8 mouse cellular contexts compared by ENCODE assay signal in genomic region chr14:57827284-57827683, GRCm38 (mm10). TPM values are rescaled to one million over a fixed set of nuclear protein-coding genes. Genes with fewer than 3 reads are reported as not detected.
A peak's percentile ranks its signal among the peaks of the same experiment; 100 is the strongest.
DNase-seq lines count a peak whose midpoint lies in the region; ATAC-seq lines count a peak whose summit lies in the region.

No protein-coding gene starts in this region.

- H3K4me2 ChIP-seq in lung, embryonic 16.5 days (ENCODE audit: low read depth, low read length): peak overlapping the region; percentile 71
- peak overlapping the region; percentile 63 for H3K4me2 ChIP-seq in embryonic facial prominence, embryonic 14.5 days (ENCODE audit: low read depth, low read length)
- H3K4me2 ChIP-seq in limb, embryonic 13.5 days (replicated peaks): peak overlapping the region; percentile 82
- H3K4me2 ChIP-seq in stomach, embryonic 14.5 days (replicated peaks; ENCODE audit: low read depth, low read length): peak overlapping the region; percentile 72

- no peaks in the 10 kb centered on the region for H3K27me3 ChIP-seq in lung, embryonic 16.5 days (ENCODE audit: control insufficient read depth, insufficient read depth, low read depth, low read length)
- H3K27me3 ChIP-seq in embryonic facial prominence, embryonic 14.5 days (replicated peaks; ENCODE audit: control insufficient read depth, insufficient read depth, low read length): no peaks in the 10 kb centered on the region
- no peaks in the 10 kb centered on the region for H3K27me3 ChIP-seq in limb, embryonic 13.5 days
- no peaks in the 10 kb centered on the region for H3K27me3 ChIP-seq in stomach, embryonic 14.5 days (ENCODE audit: control insufficient read depth, insufficient read depth, low read length)

- DNase-seq in lung, postnatal 36 days: no peak
- DNase-seq in embryonic facial prominence, embryonic 14.5 days (ENCODE audit: low spot score): no peak
- DNase-seq in T-cell, adult 2 months (ENCODE audit: low spot score): no peak
- no peak for DNase-seq in cerebellum, adult 9-11 months
- no peak for DNase-seq in adrenal gland, postnatal 4 days (ENCODE audit: low spot score in 2 of 2)

- H3K9ac ChIP-seq in lung, embryonic 16.5 days (ENCODE audit: low read length): peak overlapping the region; percentile 91
- peak overlapping the region; percentile 89 for H3K9ac ChIP-seq in embryonic facial prominence, embryonic 14.5 days (ENCODE audit: low read depth, low read length)
- H3K9ac ChIP-seq in limb, embryonic 13.5 days: peak overlapping the region; percentile 92
- peak overlapping the region; percentile 81; the same call in 1 of the 2 replicates for H3K9ac ChIP-seq in stomach, embryonic 14.5 days (replicated peaks; ENCODE audit: low read depth, low read length)

- peak overlapping the region; percentile 76 for H3K4me3 ChIP-seq in lung, embryonic 16.5 days (ENCODE audit: low read length)
- H3K4me3 ChIP-seq in embryonic facial prominence, embryonic 14.5 days (ENCODE audit: low read depth, low read length): peak overlapping the region; percentile 70
- H3K4me3 ChIP-seq in limb, embryonic 13.5 days: peak overlapping the region; percentile 84
- peak overlapping the region; percentile 81 for H3K4me3 ChIP-seq in stomach, embryonic 14.5 days (ENCODE audit: low read depth, low read length)

- no peak overlapping the region for H3K27ac ChIP-seq in lung, embryonic 16.5 days (ENCODE audit: low read length)
- H3K27ac ChIP-seq in embryonic facial prominence, embryonic 14.5 days (replicated peaks; ENCODE audit: low read depth, low read length): no peak overlapping the region
- no peak overlapping the region for H3K27ac ChIP-seq in limb, embryonic 13.5 days
- no peak overlapping the region for H3K27ac ChIP-seq in stomach, embryonic 14.5 days (ENCODE audit: low read length)

- H3K4me1 ChIP-seq in lung, embryonic 16.5 days (replicated peaks; ENCODE audit: control insufficient read depth, insufficient read depth, low read length): peaks cover 13% of the 10 kb centered on the region
- peaks cover 9% of the 10 kb centered on the region for H3K4me1 ChIP-seq in embryonic facial prominence, embryonic 14.5 days (ENCODE audit: control insufficient read depth, insufficient read depth, low read length)
- H3K4me1 ChIP-seq in limb, embryonic 13.5 days: peaks cover 22% of the 10 kb centered on the region
- peaks cover 17% of the 10 kb centered on the region for H3K4me1 ChIP-seq in stomach, embryonic 14.5 days (ENCODE audit: control insufficient read depth, insufficient read depth, low read length)

- no peak for ATAC-seq in lung, embryonic 16.5 days (ENCODE audit: low read depth)
- no peak for ATAC-seq in embryonic facial prominence, embryonic 14.5 days (ENCODE audit: low read depth)
- no peak for ATAC-seq in limb, embryonic 13.5 days (ENCODE audit: low FRiP score, low read depth)
- ATAC-seq in stomach, embryonic 14.5 days (ENCODE audit: insufficient number of reproducible peaks, insufficient read depth, low FRiP score, low read depth): no peak

- H3K9me3 ChIP-seq in lung, embryonic 16.5 days (ENCODE audit: control insufficient read depth, low read length): no peaks in the 10 kb centered on the region
- no peaks in the 10 kb centered on the region for H3K9me3 ChIP-seq in embryonic facial prominence, embryonic 14.5 days (ENCODE audit: control insufficient read depth, low read length)
- H3K9me3 ChIP-seq in limb, embryonic 13.5 days: no peaks in the 10 kb centered on the region
- no peaks in the 10 kb centered on the region for H3K9me3 ChIP-seq in stomach, embryonic 14.5 days (ENCODE audit: control insufficient read depth, low read depth, low read length)

- WGBS in lung, embryonic 16.5 days: 71% methylated on average over 1 of the region's 1 CpGs
- WGBS in embryonic facial prominence, embryonic 14.5 days: 71% methylated on average over 1 of the region's 1 CpGs
- 83% methylated on average over 1 of the region's 1 CpGs for WGBS in limb, embryonic 13.5 days
- 71% methylated on average over 1 of the region's 1 CpGs for WGBS in stomach, embryonic 14.5 days

- H3K36me3 ChIP-seq in lung, embryonic 16.5 days (ENCODE audit: control insufficient read depth, insufficient read depth, low read length): peaks cover under 1% of the 10 kb centered on the region; the same call in 1 of the 2 replicates
- H3K36me3 ChIP-seq in embryonic facial prominence, embryonic 14.5 days (ENCODE audit: control insufficient read depth, insufficient read depth, low read length): peaks cover 7% of the 10 kb centered on the region; the same call in 1 of the 2 replicates
- peaks cover 5% of the 10 kb centered on the region for H3K36me3 ChIP-seq in limb, embryonic 13.5 days
- H3K36me3 ChIP-seq in stomach, embryonic 14.5 days (ENCODE audit: control insufficient read depth, insufficient read depth, low read length): peaks cover 3% of the 10 kb centered on the region; the same call in 1 of the 2 replicates

RNA-seq across cellular contexts. Expression of gene Mrpl57, which starts 1.2 kb away (rescaled TPM):
- polyA plus RNA-seq in lung, embryonic 16.5 days (2015; fragmentation: Nextera tagmentation; extraction: Ambion mirVana): 148 and 151 TPM in 2 replicates
- 151 and 161 TPM in 2 replicates for polyA plus RNA-seq in embryonic facial prominence, embryonic 14.5 days (2014; fragmentation: Nextera tagmentation; extraction: Ambion mirVana)
- 128 and 146 TPM in 2 replicates for polyA plus RNA-seq in limb, embryonic 13.5 days (2015; fragmentation: Nextera tagmentation; extraction: Ambion mirVana)
- 153 and 167 TPM in 2 replicates for polyA plus RNA-seq in stomach, embryonic 14.5 days (2014; fragmentation: Nextera tagmentation; extraction: Ambion mirVana)
- total RNA-seq in adrenal gland, postnatal 4 days (2021): 100 to 1,000 TPM; 101 to 107 TPM

RNA-seq across cellular contexts. Expression of gene Ska3, which starts 1.3 kb away (rescaled TPM):
- 38.0 and 43.8 TPM in 2 replicates for polyA plus RNA-seq in lung, embryonic 16.5 days (2015; fragmentation: Nextera tagmentation; extraction: Ambion mirVana)
- 15.3 and 17.2 TPM in 2 replicates for polyA plus RNA-seq in embryonic facial prominence, embryonic 14.5 days (2014; fragmentation: Nextera tagmentation; extraction: Ambion mirVana)
- polyA plus RNA-seq in limb, embryonic 13.5 days (2015; fragmentation: Nextera tagmentation; extraction: Ambion mirVana): 36.7 and 42.4 TPM in 2 replicates
- 31.0 and 37.7 TPM in 2 replicates for polyA plus RNA-seq in stomach, embryonic 14.5 days (2014; fragmentation: Nextera tagmentation; extraction: Ambion mirVana)
- total RNA-seq in adrenal gland, postnatal 4 days (2021): 10 to 100 TPM in 1 of 2 experiments, 1 to 10 TPM in 1; 8.0 to 11.4 TPM

RNA-seq across cellular contexts. Expression of gene Sap18, which starts 29.3 kb away (rescaled TPM):
- polyA plus RNA-seq in lung, embryonic 16.5 days (2015; fragmentation: Nextera tagmentation; extraction: Ambion mirVana): 17.7 and 25.1 TPM in 2 replicates
- 19.6 and 48.6 TPM in 2 replicates for polyA plus RNA-seq in embryonic facial prominence, embryonic 14.5 days (2014; fragmentation: Nextera tagmentation; extraction: Ambion mirVana)
- polyA plus RNA-seq in limb, embryonic 13.5 days (2015; fragmentation: Nextera tagmentation; extraction: Ambion mirVana): 25.9 and 30.2 TPM in 2 replicates
- 41.8 and 59.4 TPM in 2 replicates for polyA plus RNA-seq in stomach, embryonic 14.5 days (2014; fragmentation: Nextera tagmentation; extraction: Ambion mirVana)
- 10 to 100 TPM; 62.5 to 77.9 TPM for total RNA-seq in adrenal gland, postnatal 4 days (2021)
